Mouse (Mus musculus): ENCODE results near the gene Arpc5l. TPM values are rescaled to one million over a fixed set of nuclear protein-coding genes. Genes with fewer than 3 reads are reported as not detected.

Gene Arpc5l
- total and polyA plus RNA-seq, 3 experiments, result 65.4 to 87.0 TPM; not detected in 1

GRCm38 (mm10) chr2:39012768-39013279, 7.7 kb downstream of the Arpc5l start:
- Histone ChIP-seq H3K36me3 (ENCODE audit: control insufficient read depth in 1 of 2, insufficient read depth in 2 of 2, low read length in 2 of 2) (peaks cover 9 to 21% of the 10 kb centered on the region in 2 experiments), H3K9me3 (replicated peaks; ENCODE audit: insufficient read depth, low read length) (no peaks in the 10 kb centered on the region), H3K9ac (ENCODE audit: control insufficient read depth, low read depth, low read length, poor library complexity, severe bottlenecking) (no peak overlapping the region), H3K4me3 (ENCODE audit: control insufficient read depth in 1 of 2, insufficient read depth in 1 of 2, low read depth in 2 of 2, low read length in 2 of 2) (no peak overlapping the region), H3K27ac (ENCODE audit: control insufficient read depth, low read depth, low read length) (no peak overlapping the region), H3K27me3 (ENCODE audit: control insufficient read depth in 1 of 2, insufficient read depth in 2 of 2, low read length in 2 of 2) (no peaks in the 10 kb centered on the region), H3K4me1 (ENCODE audit: control insufficient read depth in 1 of 2, insufficient read depth in 2 of 2, low read length in 2 of 2) (peaks cover 16 to 23% of the 10 kb centered on the region in 2 experiments), H3K79me2 (ENCODE audit: control insufficient read depth, insufficient read depth, low read length, poor library complexity) (peaks cover 27% of the 10 kb centered on the region)
- DNase-seq (ENCODE audit: low read depth, low spot score), result no peak
- TF ChIP-seq USF2 (IDR thresholded peaks at IDR 0.05; ENCODE audit: borderline replicate concordance in 1 of 2, insufficient read depth in 1 of 2, low read depth in 1 of 2, low read length in 2 of 2), result no peak
- TF ChIP-seq ZMIZ1 (IDR thresholded peaks at IDR 0.05; ENCODE audit: low read depth, low read length), result peak; percentile 23; the same call in 1 of the 2 replicates

- Histone ChIP-seq H3K36me3 (ENCODE audit: control insufficient read depth in 1 of 2, insufficient read depth in 2 of 2, low read length in 2 of 2) (peaks cover under 1 to 15% of the 10 kb centered on the region in 2 experiments; a peak in 3 of 4 replicates), H3K4me3 (ENCODE audit: control insufficient read depth in 1 of 2, insufficient read depth in 1 of 2, low read depth in 2 of 2, low read length in 2 of 2) (no peak overlapping the region), H3K27ac (ENCODE audit: control insufficient read depth, low read depth, low read length) (no peak overlapping the region), H3K9ac (ENCODE audit: control insufficient read depth, low read depth, low read length, poor library complexity, severe bottlenecking) (no peak overlapping the region), H3K79me2 (ENCODE audit: control insufficient read depth, insufficient read depth, low read length, poor library complexity) (peaks cover 2% of the 10 kb centered on the region; the same call in 1 of the 2 replicates), H3K4me1 (ENCODE audit: control insufficient read depth in 1 of 2, insufficient read depth in 2 of 2, low read length in 2 of 2) (peaks cover 2 to 3% of the 10 kb centered on the region in 2 experiments; a peak in 3 of 4 replicates), H3K9me3 (replicated peaks; ENCODE audit: insufficient read depth, low read length) (no peaks in the 10 kb centered on the region), H3K27me3 (ENCODE audit: control insufficient read depth in 1 of 2, insufficient read depth in 2 of 2, low read length in 2 of 2) (no peaks in the 10 kb centered on the region)
- no peak for DNase-seq (ENCODE audit: low read depth, low spot score)
- TF ChIP-seq HCFC1 (IDR thresholded peaks at IDR 0.05; ENCODE audit: low read depth, low read length), result no peak
- TF ChIP-seq RCOR1 (IDR thresholded peaks at IDR 0.05; ENCODE audit: low read depth, low read length), result no peak
- no peak for TF ChIP-seq JUND (IDR thresholded peaks at IDR 0.05; ENCODE audit: low read depth, low read length)
- TF ChIP-seq MYC (IDR thresholded peaks at IDR 0.05; ENCODE audit: low read depth, low read length), result no peak
- TF ChIP-seq CTCF (IDR thresholded peaks at IDR 0.05 in 2 of 3, conservative IDR thresholded peaks at IDR 0.05 in 1 of 3; ENCODE audit: control insufficient read depth in 1 of 3, insufficient read depth in 1 of 3, low read depth in 2 of 3, low read length in 3 of 3, poor library complexity in 1 of 3, severe bottlenecking in 1 of 3), result no peak
- no peak for TF ChIP-seq UBTF (IDR thresholded peaks at IDR 0.05; ENCODE audit: borderline replicate concordance, insufficient read depth, low read depth, low read length)
- TF ChIP-seq POLR2A (IDR thresholded peaks at IDR 0.05; ENCODE audit: control insufficient read depth in 1 of 2, insufficient read depth in 1 of 2, low read depth in 1 of 2, low read length in 2 of 2, poor library complexity in 1 of 2), result peak in 1 of 2 experiments; percentile 28; a peak in 1 of 4 replicates
- no peak for TF ChIP-seq GABPA (IDR thresholded peaks at IDR 0.05; ENCODE audit: low read depth, low read length)
- TF ChIP-seq SIN3A (IDR thresholded peaks at IDR 0.05; ENCODE audit: low read length), result no peak
- peak; percentile 35; the same call in 1 of the 2 replicates for TF ChIP-seq POLR2AphosphoS2 (IDR thresholded peaks at IDR 0.05; ENCODE audit: low read length)
- no peak for TF ChIP-seq NRF1 (IDR thresholded peaks at IDR 0.05; ENCODE audit: insufficient read depth, low read depth, low read length, poor library complexity, severe bottlenecking)
Observed at GRCm38 (mm10) chr2:39016581-39016980, 11.4 kb downstream of the Arpc5l start.

GRCm38 (mm10) chr2:39020004-39020403, 14.9 kb downstream of the Arpc5l start:
- Histone ChIP-seq H3K4me3 (ENCODE audit: control insufficient read depth in 1 of 2, insufficient read depth in 1 of 2, low read depth in 2 of 2, low read length in 2 of 2) (no peak overlapping the region), H3K79me2 (ENCODE audit: control insufficient read depth, insufficient read depth, low read length, poor library complexity) (no peaks in the 10 kb centered on the region), H3K27me3 (ENCODE audit: control insufficient read depth in 1 of 2, insufficient read depth in 2 of 2, low read length in 2 of 2) (no peaks in the 10 kb centered on the region), H3K9ac (ENCODE audit: control insufficient read depth, low read depth, low read length, poor library complexity, severe bottlenecking) (no peak overlapping the region), H3K9me3 (replicated peaks; ENCODE audit: insufficient read depth, low read length) (no peaks in the 10 kb centered on the region), H3K36me3 (ENCODE audit: control insufficient read depth in 1 of 2, insufficient read depth in 2 of 2, low read length in 2 of 2) (peaks cover 0 to 7% of the 10 kb centered on the region in 2 experiments; a peak in 2 of 4 replicates), H3K4me1 (ENCODE audit: control insufficient read depth in 1 of 2, insufficient read depth in 2 of 2, low read length in 2 of 2) (no peaks in the 10 kb centered on the region), H3K27ac (ENCODE audit: control insufficient read depth, low read depth, low read length) (no peak overlapping the region)
- DNase-seq (ENCODE audit: low read depth, low spot score), result no peak
- TF ChIP-seq USF2 (IDR thresholded peaks at IDR 0.05; ENCODE audit: borderline replicate concordance in 1 of 2, insufficient read depth in 1 of 2, low read depth in 1 of 2, low read length in 2 of 2), result no peak
- TF ChIP-seq TCF12 (IDR thresholded peaks at IDR 0.05; ENCODE audit: low read depth, low read length), result no peak
- no peak for TF ChIP-seq MAX (IDR thresholded peaks at IDR 0.05; ENCODE audit: low read length)
